Mouse (Mus musculus) liver, embryonic 14.5 days (tissue): ENCODE data around the gene Plpp4. TPM values are rescaled to one million over a fixed set of nuclear protein-coding genes. Genes with fewer than 3 reads are reported as not detected.

Experiments used
- ATAC-seq: fragments of 200-750 bp; cut with Nextera tagmentation; 2 replicates; pipeline ENCODE4 v1.8.0; 2017; ENCODE audit warnings: moderate number of reproducible peaks, mild to moderate bottlenecking, moderate library complexity; ENCODE audit not compliant: insufficient read depth
- DNase-seq, 3 experiments: peaks; one replicate each; pipeline ENCODE4 v3.0.0-alpha.2; 2012 to 2013; ENCODE audit warnings: low read depth in 3 of 3, low spot score in 3 of 3
- H3K27ac ChIP-seq: fragments of 300-500 bp; sonication (generic); 2 replicates; pipeline ENCODE4 v1.5.1; 2014; ENCODE audit warnings: moderate library complexity, mild to moderate bottlenecking, control low read depth, inconsistent platforms
- H3K27me3 ChIP-seq: fragments of 300-500 bp; sonication (generic); 2 replicates; pipeline ENCODE4 v1.6.1; 2014; ENCODE audit warnings: mild to moderate bottlenecking, low read length, moderate library complexity; ENCODE audit not compliant: control insufficient read depth, insufficient read depth
- H3K36me3 ChIP-seq: fragments of 300-500 bp; sonication (generic); replicated peaks from 2 replicates; pipeline ENCODE4 v1.6.1; 2014; ENCODE audit warnings: low read depth; ENCODE audit not compliant: control insufficient read depth, insufficient read depth
- H3K4me1 ChIP-seq, 2 experiments: fragments of 200-500 bp in 1 of 2; fragments of 300-500 bp in 1 of 2; sonication (generic) in 1 of 2; replicated peaks; 2 replicates each; pipeline ENCODE4 v1.6.1; 2012 to 2014; ENCODE audit warnings: antibody characterized with exemption in 1 of 2, inconsistent platforms in 1 of 2, low read length in 1 of 2; ENCODE audit not compliant: control insufficient read depth in 2 of 2, insufficient read depth in 2 of 2
- H3K4me2 ChIP-seq: fragments of 300-500 bp; sonication (generic); 2 replicates; pipeline ENCODE4 v1.6.1; 2014; ENCODE audit warnings: low read depth, mild to moderate bottlenecking, control low read depth, moderate library complexity
- H3K4me3 ChIP-seq, 2 experiments: fragments of 200-500 bp in 1 of 2; fragments of 300-500 bp in 1 of 2; sonication (generic) in 1 of 2; 2 replicates each; pipeline ENCODE4 v1.5.1; 2012 to 2014; ENCODE audit warnings: low read depth in 2 of 2, low read length in 2 of 2, mild to moderate bottlenecking in 2 of 2, control low read depth in 1 of 2, inconsistent platforms in 1 of 2, moderate library complexity in 1 of 2; ENCODE audit not compliant: insufficient read depth in 1 of 2
- H3K9ac ChIP-seq: fragments of 300-500 bp; sonication (generic); replicated peaks from 2 replicates; pipeline ENCODE4 v1.6.1; 2014; ENCODE audit warnings: mild to moderate bottlenecking, control low read depth, moderate library complexity
- H3K9me3 ChIP-seq: fragments of 300-500 bp; sonication (generic); 2 replicates; pipeline ENCODE4 v1.6.1; 2016; ENCODE audit warnings: low read length, mixed read lengths; ENCODE audit not compliant: control insufficient read depth
- CTCF ChIP-seq: IDR thresholded peaks from 2 replicates; pipeline ENCODE4 v1.5.1; 2016; ENCODE audit warnings: antibody characterized with exemption, low read depth, control low read depth
- EP300 ChIP-seq: IDR thresholded peaks from 2 replicates; pipeline ENCODE4 v1.6.1; 2016; ENCODE audit warnings: antibody characterized with exemption, low read depth
- WGBS: fragments of 180-500 bp; shearing (Covaris S2); extraction: QIAGEN DNeasy Blood & Tissue Kit; methylation state at CpG from one replicate; pipeline ENCODE4 v1.1.7; 2014; ENCODE audit not compliant: insufficient replicate concordance; 5-methylcytosine and 5-hydroxymethylcytosine counted together
- polyA plus RNA-seq, 2 experiments: library from polyadenylated mRNA; depleted of rRNA in 1 of 2; stranded (reverse) in 1 of 2; unstranded in 1 of 2; fragments of >200 nt; fragmentation: Nextera tagmentation in 1 of 2; extraction: Ambion mirVana in 1 of 2; gene quantifications; 2 replicates each; pipeline versions ENCODE4 v1.2.1 to v1.2.3; 2012 to 2014

Gene Plpp4
- polyA plus RNA-seq, 2 experiments: 0.03 TPM; not detected in 1

- Histone ChIP-seq H3K9me3 (no peaks in the 10 kb centered on the region), H3K9ac (no peak overlapping the region), H3K27ac (no peak overlapping the region), H3K36me3 (no peaks in the 10 kb centered on the region), H3K4me3 (no peak overlapping the region), H3K27me3 (peaks cover 20% of the 10 kb centered on the region), H3K4me1 (no peaks in the 10 kb centered on the region), H3K4me2 (no peak overlapping the region)
- no peak for DNase-seq
- TF ChIP-seq CTCF (no peak), EP300 (no peak)
- no peak for ATAC-seq
- 62% methylated on average over 6 of the region's 6 CpGs for WGBS
Measured at GRCm38 (mm10) chr7:129255406-129255805, 1.4 kb upstream of the Plpp4 start.

DNA sequence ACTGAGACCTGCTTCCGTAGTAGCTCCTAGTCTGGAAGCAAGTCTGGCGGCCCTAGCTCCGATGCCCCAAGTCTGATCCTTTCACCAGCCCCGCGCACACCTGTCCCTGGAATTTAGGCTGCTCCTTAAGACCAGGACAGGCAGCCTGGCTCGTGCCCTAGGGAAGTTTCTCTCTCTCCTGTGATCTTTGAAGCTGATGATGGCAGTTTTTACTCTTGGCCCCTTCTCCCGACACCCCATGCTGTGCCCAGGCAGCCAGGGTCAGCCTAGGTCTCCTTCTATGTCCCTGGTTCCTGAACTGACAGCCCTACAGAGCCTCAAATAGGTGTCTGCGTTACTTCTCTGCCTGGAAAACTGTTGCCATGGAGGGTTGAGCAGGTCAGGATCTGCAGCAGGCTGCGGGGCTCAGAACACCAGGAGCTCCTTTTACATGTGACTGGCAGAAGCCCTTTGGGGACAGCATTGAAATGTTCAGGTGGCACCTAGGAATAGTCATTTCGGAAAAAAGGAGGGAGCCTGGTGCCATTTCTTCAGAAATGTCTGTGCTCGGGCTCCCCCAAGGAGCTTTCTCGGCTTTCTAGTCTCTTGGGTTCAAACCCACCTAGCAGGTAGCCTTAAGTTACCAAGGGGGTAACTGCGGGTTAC lies 665 bp downstream of the Plpp4 start:
- no peak overlapping the region for H3K4me2 ChIP-seq
- ATAC-seq: no peak

DNA sequence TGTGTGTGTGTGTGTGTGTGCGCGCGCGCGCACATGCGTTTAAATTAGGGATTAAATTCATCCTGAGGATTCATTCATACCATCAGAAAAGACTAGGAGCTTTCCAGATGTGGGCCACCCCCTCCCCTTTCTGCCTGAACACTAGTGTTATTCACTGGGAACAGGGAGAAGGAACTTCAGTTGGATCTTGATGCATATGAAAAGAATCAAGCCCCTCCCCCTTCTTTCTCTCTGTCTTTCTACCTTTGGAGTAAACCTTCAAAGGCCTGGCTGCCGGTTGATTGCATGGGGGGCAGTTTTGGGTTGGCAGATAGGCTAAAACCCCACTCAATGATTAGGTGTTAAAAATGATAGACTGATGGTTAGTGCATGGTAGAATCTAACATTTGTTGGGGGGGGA lies 1.5 kb downstream of the Plpp4 start:
- whole genome bisulfite sequencing: 57% methylated on average over 7 of the region's 7 CpGs
- H3K9me3 ChIP-seq: no peaks in the 10 kb centered on the region
- H3K4me1 ChIP-seq: no peaks in the 10 kb centered on the region
- no peaks in the 10 kb centered on the region for H3K36me3 ChIP-seq
- ATAC-seq (no peak), DNase-seq (no peak)
- H3K9ac ChIP-seq: no peak overlapping the region
- H3K27ac ChIP-seq: no peak overlapping the region
- H3K27me3 ChIP-seq: peaks cover 20% of the 10 kb centered on the region
- H3K4me3 ChIP-seq: no peak overlapping the region
- H3K4me2 ChIP-seq: no peak overlapping the region
- no peak for TF ChIP-seq EP300
- TF ChIP-seq CTCF: no peak

More for the DNA sequence above, 665 bp downstream of the Plpp4 start:
- 18% methylated on average over 13 of the region's 13 CpGs for WGBS
- Histone ChIP-seq H3K27me3 (peaks cover 20% of the 10 kb centered on the region), H3K27ac (no peak overlapping the region), H3K9ac (no peak overlapping the region), H3K4me1 (no peaks in the 10 kb centered on the region), H3K4me3 (no peak overlapping the region), H3K36me3 (no peaks in the 10 kb centered on the region), H3K9me3 (no peaks in the 10 kb centered on the region)
- no peak for DNase-seq
- TF ChIP-seq CTCF: no peak
- no peak for TF ChIP-seq EP300

GRCm38 (mm10) chr7:129259195-129259594 lies 2.4 kb downstream of the Plpp4 start:
- Histone ChIP-seq H3K27me3 (peaks cover 20% of the 10 kb centered on the region), H3K27ac (no peak overlapping the region), H3K4me1 (no peaks in the 10 kb centered on the region), H3K9me3 (no peaks in the 10 kb centered on the region), H3K36me3 (no peaks in the 10 kb centered on the region), H3K9ac (no peak overlapping the region), H3K4me2 (no peak overlapping the region), H3K4me3 (no peak overlapping the region)
- 45% methylated on average over 6 of the region's 6 CpGs for WGBS
- TF ChIP-seq EP300: no peak
- no peak for TF ChIP-seq CTCF
- ATAC-seq (no peak), DNase-seq (no peak)

DNA sequence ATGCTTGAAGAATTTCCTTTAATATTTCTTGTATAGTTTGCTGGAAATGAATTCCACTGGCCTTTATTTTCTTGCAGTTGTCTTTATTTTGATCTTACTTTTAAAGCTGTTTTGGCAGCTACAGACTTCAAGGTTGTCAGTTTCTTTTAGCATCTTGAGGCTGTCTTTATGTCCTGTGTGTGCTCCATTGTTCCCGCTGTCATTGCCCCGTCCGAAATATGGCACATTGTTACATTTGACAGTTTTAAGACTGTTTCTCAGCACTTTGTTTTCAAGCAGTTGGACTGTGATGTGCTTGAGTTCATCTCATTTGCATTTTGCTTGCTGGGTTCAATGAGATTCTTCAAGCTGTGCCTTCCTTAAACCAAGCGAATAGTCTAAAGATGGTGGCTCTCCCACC lies 17.0 kb downstream of the Plpp4 start:
- Histone ChIP-seq H3K4me1 (no peaks in the 10 kb centered on the region), H3K27ac (no peak overlapping the region), H3K36me3 (no peaks in the 10 kb centered on the region), H3K4me2 (no peak overlapping the region), H3K9ac (no peak overlapping the region), H3K9me3 (no peaks in the 10 kb centered on the region), H3K4me3 (no peak overlapping the region), H3K27me3 (no peaks in the 10 kb centered on the region)
- 80% methylated on average over 4 of the region's 4 CpGs for WGBS
- ATAC-seq (no peak), DNase-seq (no peak)
- TF ChIP-seq CTCF (no peak), EP300 (no peak)
